Mouse (Mus musculus) MEL (cell line): ENCODE measurements around the gene Rtf1. TPM values are rescaled to one million over a fixed set of nuclear protein-coding genes. Genes with fewer than 3 reads are reported as not detected.
A peak's percentile ranks its signal among the peaks of the same experiment; 100 is the strongest.

Experiments
- DNase-seq: peaks from one replicate; pipeline ENCODE4 v3.0.0; 2011; ENCODE audit warnings: low read depth, low spot score
- H3K27ac ChIP-seq: 2 replicates; pipeline ENCODE4 v1.5.1; 2012; ENCODE audit warnings: low read depth, mild to moderate bottlenecking, control low read depth, low read length, moderate library complexity; ENCODE audit not compliant: control insufficient read depth
- H3K27me3 ChIP-seq, 2 experiments: fragments of 150-350 bp in 1 of 2; sonication (generic) in 1 of 2; 2 replicates each; pipeline ENCODE4 v1.6.1; 2012; ENCODE audit warnings: low read length in 2 of 2, mild to moderate bottlenecking in 2 of 2, improper control_type of control experiment in 1 of 2, moderate library complexity in 1 of 2; ENCODE audit not compliant: insufficient read depth in 2 of 2, control insufficient read depth in 1 of 2
- H3K36me3 ChIP-seq, 2 experiments: 2 replicates each; pipeline ENCODE4 v1.6.1; 2012 to 2014; ENCODE audit warnings: low read length in 2 of 2, improper control_type of control experiment in 1 of 2, inconsistent platforms in 1 of 2, mild to moderate bottlenecking in 1 of 2; ENCODE audit not compliant: insufficient read depth in 2 of 2, control insufficient read depth in 1 of 2
- H3K4me1 ChIP-seq, 2 experiments: fragments of 150-350 bp in 1 of 2; sonication (generic) in 1 of 2; 2 replicates each; pipeline ENCODE4 v1.6.1; 2012; ENCODE audit warnings: low read length in 2 of 2, improper control_type of control experiment in 1 of 2, mild to moderate bottlenecking in 1 of 2; ENCODE audit not compliant: insufficient read depth in 2 of 2, control insufficient read depth in 1 of 2
- H3K4me3 ChIP-seq, 2 experiments: fragments of 150-350 bp in 1 of 2; sonication (generic) in 1 of 2; 2 replicates each; pipeline ENCODE4 v1.5.1; 2012; ENCODE audit warnings: low read depth in 2 of 2, low read length in 2 of 2, mild to moderate bottlenecking in 2 of 2, moderate library complexity in 2 of 2, control low read depth in 1 of 2, improper control_type of control experiment in 1 of 2; ENCODE audit not compliant: control insufficient read depth in 1 of 2, insufficient read depth in 1 of 2
- H3K79me2 ChIP-seq: 2 replicates; pipeline ENCODE4 v1.6.1; 2012; ENCODE audit warnings: mild to moderate bottlenecking, low read length, moderate library complexity; ENCODE audit not compliant: control insufficient read depth, poor library complexity, insufficient read depth
- H3K9ac ChIP-seq: 2 replicates; pipeline ENCODE4 v1.6.1; 2012; ENCODE audit warnings: low read depth, mild to moderate bottlenecking, control low read depth, low read length, moderate library complexity; ENCODE audit not compliant: control insufficient read depth, poor library complexity, severe bottlenecking
- H3K9me3 ChIP-seq: fragments of 150-350 bp; sonication (generic); replicated peaks from 2 replicates; pipeline ENCODE4 v1.6.1; 2012; ENCODE audit warnings: mild to moderate bottlenecking, low read length, improper control_type of control experiment, moderate library complexity; ENCODE audit not compliant: insufficient read depth
- CHD1 ChIP-seq: IDR thresholded peaks from 2 replicates; pipeline ENCODE4 v1.6.1; 2012; ENCODE audit warnings: low read depth, mild to moderate bottlenecking, inconsistent platforms, low read length, improper control_type of control experiment
- CTCF ChIP-seq, 3 experiments: IDR thresholded peaks in 2 of 3; conservative IDR thresholded peaks in 1 of 3; 2 replicates each; pipeline ENCODE4 v1.5.1; 2011 to 2012; ENCODE audit warnings: low read length in 3 of 3, low read depth in 2 of 3, mild to moderate bottlenecking in 2 of 3, improper control_type of control experiment in 1 of 3, inconsistent platforms in 1 of 3, mixed read lengths in 1 of 3, moderate library complexity in 1 of 3; ENCODE audit not compliant: control insufficient read depth in 1 of 3, insufficient read depth in 1 of 3, poor library complexity in 1 of 3, severe bottlenecking in 1 of 3
- ETS1 ChIP-seq: IDR thresholded peaks from 2 replicates; pipeline ENCODE4 v1.6.1; 2012; ENCODE audit warnings: low read depth, mild to moderate bottlenecking, inconsistent platforms, low read length, improper control_type of control experiment, moderate library complexity
- HCFC1 ChIP-seq: IDR thresholded peaks from 2 replicates; pipeline ENCODE4 v1.6.1; 2012; ENCODE audit warnings: low read depth, mild to moderate bottlenecking, inconsistent platforms, low read length, improper control_type of control experiment, moderate library complexity
- MAX ChIP-seq: IDR thresholded peaks from 2 replicates; pipeline ENCODE4 v1.6.1; 2011; ENCODE audit warnings: low read length, improper control_type of control experiment
- MEF2A ChIP-seq: IDR thresholded peaks from 2 replicates; pipeline ENCODE4 v1.6.1; 2014; ENCODE audit warnings: low read depth, mild to moderate bottlenecking, inconsistent platforms, low read length, improper control_type of control experiment; ENCODE audit not compliant: poor library complexity, insufficient replicate concordance, severe bottlenecking; ENCODE audit errors: extremely low read depth
- MYC ChIP-seq: IDR thresholded peaks from 2 replicates; pipeline ENCODE4 v1.6.1; 2011; ENCODE audit warnings: low read depth, mild to moderate bottlenecking, low read length, improper control_type of control experiment, moderate library complexity
- POLR2A ChIP-seq, 2 experiments: IDR thresholded peaks; 2 replicates each; pipeline ENCODE4 v1.6.1; 2011 to 2012; ENCODE audit warnings: low read length in 2 of 2, mild to moderate bottlenecking in 2 of 2, control low read depth in 1 of 2, improper control_type of control experiment in 1 of 2, low read depth in 1 of 2, moderate library complexity in 1 of 2; ENCODE audit not compliant: control insufficient read depth in 1 of 2, insufficient read depth in 1 of 2, poor library complexity in 1 of 2
- POLR2AphosphoS2 ChIP-seq: IDR thresholded peaks from 2 replicates; pipeline ENCODE4 v1.6.1; 2011; ENCODE audit warnings: low read length, improper control_type of control experiment
- POLR2AphosphoS5 ChIP-seq: IDR thresholded peaks from 2 replicates; pipeline ENCODE4 v1.6.1; 2012; ENCODE audit warnings: low read depth, borderline replicate concordance, mild to moderate bottlenecking, inconsistent platforms, low read length, moderate library complexity, mixed read lengths
- RAD21 ChIP-seq: IDR thresholded peaks from 2 replicates; pipeline ENCODE4 v1.6.1; 2011; ENCODE audit warnings: mild to moderate bottlenecking, low read depth, low read length, improper control_type of control experiment
- SMC3 ChIP-seq: IDR thresholded peaks from 2 replicates; pipeline ENCODE4 v1.6.1; 2011; ENCODE audit warnings: low read depth, low read length, improper control_type of control experiment
- UBTF ChIP-seq: IDR thresholded peaks from 2 replicates; pipeline ENCODE4 v1.6.1; 2012; ENCODE audit warnings: low read depth, mild to moderate bottlenecking, inconsistent platforms, low read length, improper control_type of control experiment, moderate library complexity, borderline replicate concordance; ENCODE audit not compliant: insufficient read depth
- ZMIZ1 ChIP-seq: IDR thresholded peaks from 2 replicates; pipeline ENCODE4 v1.6.1; 2012; ENCODE audit warnings: low read depth, mild to moderate bottlenecking, inconsistent platforms, low read length, improper control_type of control experiment, moderate library complexity
- polyA plus RNA-seq, 2 experiments: library from polyadenylated mRNA; stranded (reverse) in 1 of 2; unstranded in 1 of 2; fragments of >175 nt in 1 of 2; fragments of >200 nt in 1 of 2; gene quantifications; 2 replicates each; pipeline versions ENCODE4 v1.2.1 to v1.2.4; 2012; ENCODE audit warnings: low replicate concordance in 2 of 2, low read depth in 1 of 2; ENCODE audit not compliant: insufficient read length in 2 of 2, insufficient read depth in 1 of 2, missing spikeins in 1 of 2
- total RNA-seq: library from RNA; depleted of rRNA; stranded (reverse); fragments of 300-350 nt; gene quantifications from 2 replicates; pipeline ENCODE4 v1.2.3, GENCODE M21; 2012

The Rtf1 gene
- total and polyA plus RNA-seq, 3 experiments, result 10.6 to 46.0 TPM; not detected in 1

DNA sequence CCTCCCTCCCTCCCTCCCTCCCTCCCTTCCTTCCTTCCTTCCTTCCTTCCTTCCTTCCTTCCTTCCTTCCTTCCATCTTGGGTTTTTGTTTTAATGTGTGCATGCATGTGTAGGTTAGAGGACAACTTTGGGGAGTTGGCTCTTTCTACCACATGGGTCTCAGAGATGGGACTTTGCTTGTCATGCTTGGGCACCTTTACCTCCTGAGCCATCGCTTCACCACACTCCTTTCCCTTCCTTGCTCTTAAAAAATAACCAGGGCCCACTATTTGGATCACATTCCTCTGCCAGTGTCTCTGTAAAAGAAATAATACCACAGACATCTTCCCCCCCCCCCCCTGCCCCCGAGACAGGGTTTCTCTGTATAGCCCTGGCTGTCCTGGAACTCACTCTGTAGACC, 8.8 kb downstream of the Rtf1 start:
- Histone ChIP-seq H3K4me3 (no peak overlapping the region), H3K27me3 (no peaks in the 10 kb centered on the region), H3K79me2 (peaks cover 16% of the 10 kb centered on the region), H3K9ac (no peak overlapping the region), H3K9me3 (no peaks in the 10 kb centered on the region), H3K4me1 (no peaks in the 10 kb centered on the region), H3K27ac (no peak overlapping the region), H3K36me3 (peaks cover 0 to 18% of the 10 kb centered on the region in 2 experiments; a peak in 2 of 4 replicates)
- no peak for TF ChIP-seq CHD1
- TF ChIP-seq MEF2A, result no peak
- TF ChIP-seq POLR2AphosphoS5, result no peak
- TF ChIP-seq ZMIZ1, result no peak
- TF ChIP-seq UBTF, result no peak
- no peak for TF ChIP-seq MAX
- no peak for TF ChIP-seq ETS1
- no peak for TF ChIP-seq HCFC1
- TF ChIP-seq MYC, result no peak
- no peak for TF ChIP-seq POLR2AphosphoS2
- no peak for TF ChIP-seq CTCF (IDR thresholded peaks at IDR 0.05 in 2 of 3, conservative IDR thresholded peaks at IDR 0.05 in 1 of 3; ENCODE audit: control insufficient read depth in 1 of 3, insufficient read depth in 1 of 3, low read depth in 2 of 3, low read length in 3 of 3, poor library complexity in 1 of 3, severe bottlenecking in 1 of 3)
- no peak for DNase-seq

DNA sequence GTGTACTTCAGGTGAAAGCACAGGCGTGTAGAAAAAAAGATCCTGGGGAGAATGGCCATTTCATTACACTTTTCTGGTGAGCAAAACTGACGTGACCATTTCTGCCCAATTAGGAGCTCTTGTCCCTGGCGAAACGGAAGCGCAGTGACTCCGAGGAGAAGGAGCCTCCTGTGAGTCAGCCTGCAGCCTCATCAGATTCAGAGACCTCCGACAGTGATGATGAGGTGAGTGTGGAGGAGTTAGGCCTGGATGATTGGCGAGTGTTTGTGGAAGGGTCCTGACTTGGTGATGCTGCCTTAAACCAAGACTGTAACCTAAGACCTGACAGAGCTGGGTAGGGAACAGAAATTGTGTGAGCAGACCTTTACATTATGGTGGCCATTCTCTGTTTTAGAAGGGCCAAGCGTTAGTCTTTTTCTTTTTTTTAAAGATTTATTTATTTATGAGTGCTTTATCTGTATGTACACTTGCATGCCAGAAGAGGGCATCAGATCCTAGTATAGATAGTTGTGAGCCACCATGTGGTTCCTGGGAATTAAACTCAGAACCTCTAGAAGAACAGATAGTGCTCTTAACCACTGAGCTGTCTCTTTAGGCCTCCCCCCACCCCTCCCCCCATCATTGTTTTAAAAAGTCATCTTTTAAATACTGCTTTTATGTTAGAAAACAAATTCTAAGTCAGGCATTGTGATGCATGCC, 17.3 kb downstream of the Rtf1 start:
- Histone ChIP-seq H3K79me2 (no peaks in the 10 kb centered on the region), H3K4me3 (no peak overlapping the region), H3K27ac (no peak overlapping the region), H3K36me3 (peaks cover 8 to 9% of the 10 kb centered on the region in 2 experiments), H3K9me3 (no peaks in the 10 kb centered on the region), H3K9ac (no peak overlapping the region), H3K4me1 (peaks cover 4 to 9% of the 10 kb centered on the region in 2 experiments; a peak in 3 of 4 replicates), H3K27me3 (no peaks in the 10 kb centered on the region)
- TF ChIP-seq POLR2A (IDR thresholded peaks at IDR 0.05; ENCODE audit: control insufficient read depth in 1 of 2, insufficient read depth in 1 of 2, low read depth in 1 of 2, low read length in 2 of 2, poor library complexity in 1 of 2), result no peak
- peak in 1 of 3 experiments; percentile 36; a peak in 2 of 6 replicates for TF ChIP-seq CTCF (IDR thresholded peaks at IDR 0.05 in 2 of 3, conservative IDR thresholded peaks at IDR 0.05 in 1 of 3; ENCODE audit: control insufficient read depth in 1 of 3, insufficient read depth in 1 of 3, low read depth in 2 of 3, low read length in 3 of 3, poor library complexity in 1 of 3, severe bottlenecking in 1 of 3)
- TF ChIP-seq SMC3, result peak; percentile 30; the same call in 1 of the 2 replicates
- TF ChIP-seq MYC, result 0 out of 2 replicates have a peak, but pooled peaks have one; percentile 29
- TF ChIP-seq RAD21, result peak; percentile 19
- DNase-seq, result no peak
